Mouse (Mus musculus) yolk sac, embryonic 10.5 days (tissue): ENCODE results near the gene Ces2c.
"Not testable (repeated sequence)": the region's sequence is repeated elsewhere in the genome, so short reads cannot be mapped to it uniquely, and the experiment has no call there.

Experiments
- DNase-seq: peaks from one replicate; pipeline ENCODE4 v3.0.0-alpha.2; 2017; ENCODE audit warnings: low spot score

Gene Ces2c

GRCm38 (mm10) chr8:104846831-104847230, at the start of gene Ces2c:
Gene Ces2c, plus strand, starts transcription at chr8:104847068.
- DNase-seq, result peak; percentile 8

GRCm38 (mm10) chr8:104799385-104799784, 47.5 kb upstream of the Ces2c start:
- DNase-seq, result no peak

GRCm38 (mm10) chr8:104806127-104806526, 40.7 kb upstream of the Ces2c start:
- no peak for DNase-seq

- no peak for DNase-seq
These were observed 38.1 kb upstream of the Ces2c start for GRCm38 (mm10) chr8:104808542-104809413.

- DNase-seq, result no peak
These were observed 37.4 kb upstream of the Ces2c start for GRCm38 (mm10) chr8:104809436-104809835.

GRCm38 (mm10) chr8:104826912-104827311, 20.0 kb upstream of the Ces2c start:
- no peak for DNase-seq

GRCm38 (mm10) chr8:104828221-104828620, 18.6 kb upstream of the Ces2c start:
- DNase-seq, result no peak

- DNase-seq, result peak; percentile 50
These were observed 15.4 kb upstream of the Ces2c start, which contains the start of gene Ces2b for GRCm38 (mm10) chr8:104831440-104831839. Gene Ces2b, plus strand, starts transcription at chr8:104831572.

- no peak for DNase-seq
These were observed 5.3 kb upstream of the Ces2c start for GRCm38 (mm10) chr8:104841360-104842078.

GRCm38 (mm10) chr8:104847741-104848462, 1.0 kb downstream of the Ces2c start:
- DNase-seq, result no peak

GRCm38 (mm10) chr8:104866844-104867531, 20.1 kb downstream of the Ces2c start:
- DNase-seq, result not testable (repeated sequence)

- DNase-seq, result not testable (repeated sequence)
These were observed 22.0 kb downstream of the Ces2c start for GRCm38 (mm10) chr8:104868876-104869275.

- DNase-seq, result not testable (repeated sequence)
These were observed 39.5 kb downstream of the Ces2c start for GRCm38 (mm10) chr8:104886223-104886926.

GRCm38 (mm10) chr8:104901746-104902145, 54.9 kb downstream of the Ces2c start:
- DNase-seq, result no peak
